Mouse (Mus musculus) limb, embryonic 14.5 days (tissue): ENCODE data around the gene Angptl8. TPM values are rescaled to one million over a fixed set of nuclear protein-coding genes. Genes with fewer than 3 reads are reported as not detected.

Source experiments
- ATAC-seq: fragments of 200-750 bp; cut with Nextera tagmentation; 2 replicates; pipeline ENCODE4 v1.8.0; 2017; ENCODE audit warnings: low read depth, moderate number of reproducible peaks, moderate TSS enrichment; ENCODE audit not compliant: low FRiP score
- DNase-seq: peaks from one replicate; pipeline ENCODE4 v3.0.0-alpha.2; 2015; ENCODE audit warnings: low spot score
- H3K27ac ChIP-seq: fragments of 300-500 bp; sonication (generic); replicated peaks from 2 replicates; pipeline ENCODE4 v1.5.1; 2014; ENCODE audit warnings: low read depth, mild to moderate bottlenecking, low read length, moderate library complexity, mixed read lengths
- H3K27me3 ChIP-seq: fragments of 300-500 bp; sonication (generic); 2 replicates; pipeline ENCODE4 v1.6.1; 2014; ENCODE audit warnings: low read length, mixed read lengths; ENCODE audit not compliant: control insufficient read depth, insufficient read depth
- H3K36me3 ChIP-seq: fragments of 300-500 bp; sonication (generic); 2 replicates; pipeline ENCODE4 v1.6.1; 2014; ENCODE audit warnings: mild to moderate bottlenecking, low read length, moderate library complexity, mixed read lengths; ENCODE audit not compliant: control insufficient read depth, insufficient read depth
- H3K4me1 ChIP-seq: fragments of 300-500 bp; sonication (generic); 2 replicates; pipeline ENCODE4 v1.6.1; 2014; ENCODE audit warnings: antibody characterized with exemption, low read length, mixed read lengths; ENCODE audit not compliant: control insufficient read depth, insufficient read depth
- H3K4me2 ChIP-seq: fragments of 300-500 bp; sonication (generic); replicated peaks from 2 replicates; pipeline ENCODE4 v1.6.1; 2014; ENCODE audit warnings: low read depth, mild to moderate bottlenecking, low read length, moderate library complexity; ENCODE audit not compliant: severe bottlenecking
- H3K4me3 ChIP-seq: fragments of 300-500 bp; sonication (generic); replicated peaks from 2 replicates; pipeline ENCODE4 v1.5.1; 2014; ENCODE audit warnings: low read length
- H3K9ac ChIP-seq: fragments of 300-500 bp; sonication (generic); 2 replicates; pipeline ENCODE4 v1.6.1; 2014; ENCODE audit warnings: mild to moderate bottlenecking, low read depth, low read length, moderate library complexity; ENCODE audit not compliant: severe bottlenecking
- H3K9me3 ChIP-seq: fragments of 300-500 bp; sonication (generic); 2 replicates; pipeline ENCODE4 v1.6.1; 2016; ENCODE audit warnings: low read length; ENCODE audit not compliant: control insufficient read depth
- POLR2A ChIP-seq: fragments of 200-500 bp; IDR thresholded peaks from 2 replicates; pipeline ENCODE4 v1.8.0; 2012; ENCODE audit warnings: inconsistent platforms, mild to moderate bottlenecking, moderate library complexity, borderline replicate concordance; ENCODE audit not compliant: insufficient read depth, insufficient read length; ENCODE audit errors: extremely low read depth
- WGBS: fragments of 180-500 bp; shearing (Covaris S2); extraction: QIAGEN DNeasy Blood & Tissue Kit; methylation state at CpG from one replicate; pipeline ENCODE4 v1.1.7; 2014; 5-methylcytosine and 5-hydroxymethylcytosine counted together
- polyA plus RNA-seq, 2 experiments: library from polyadenylated mRNA; depleted of rRNA in 1 of 2; stranded (reverse) in 1 of 2; unstranded in 1 of 2; fragments of >200 nt; fragmentation: Nextera tagmentation in 1 of 2; extraction: Ambion mirVana in 1 of 2; gene quantifications; 2 replicates each; pipeline versions ENCODE4 v1.2.1 to v1.2.3; 2012 to 2014

Angptl8 gene
- polyA plus RNA-seq, 2 experiments: 0.44 TPM; not detected in 1

DNA sequence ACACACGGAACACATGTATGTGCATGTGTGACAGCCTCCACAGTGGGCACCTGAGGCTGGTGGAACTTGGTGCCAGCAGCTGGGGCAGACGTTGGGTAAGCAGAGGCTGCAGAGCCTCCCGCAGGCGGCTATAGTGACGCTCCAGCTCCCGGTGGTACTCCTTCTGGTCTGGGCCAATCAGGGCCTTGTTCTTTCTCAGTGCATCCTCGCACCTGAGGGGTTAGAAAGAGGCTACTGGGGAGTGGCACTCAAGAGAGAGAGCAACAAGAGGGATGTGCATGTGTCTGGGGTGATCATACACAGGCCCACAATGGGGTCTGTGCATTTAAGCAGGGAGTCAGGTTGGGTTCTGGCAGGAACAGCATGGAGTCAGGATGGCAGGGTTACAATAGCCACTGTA lies 34.2 kb upstream of the Angptl8 start:
- Histone ChIP-seq H3K4me1 (peaks cover 13% of the 10 kb centered on the region), H3K4me3 (no peak overlapping the region), H3K27me3 (no peaks in the 10 kb centered on the region), H3K4me2 (no peak overlapping the region), H3K36me3 (peaks cover 32% of the 10 kb centered on the region), H3K9me3 (no peaks in the 10 kb centered on the region), H3K27ac (no peak overlapping the region), H3K9ac (no peak overlapping the region)
- no peak for DNase-seq
- ATAC-seq: no peak
- 78% methylated on average over 7 of the region's 7 CpGs for WGBS
- TF ChIP-seq POLR2A: no peak

GRCm38 (mm10) chr9:21801591-21801990 lies 33.7 kb upstream of the Angptl8 start:
- no peak for DNase-seq
- H3K4me3 ChIP-seq: no peak overlapping the region
- H3K4me1 ChIP-seq: peaks cover 8% of the 10 kb centered on the region
- no peak overlapping the region for H3K9ac ChIP-seq
- no peak overlapping the region for H3K27ac ChIP-seq
- no peak overlapping the region for H3K4me2 ChIP-seq
- H3K9me3 ChIP-seq: no peaks in the 10 kb centered on the region
- TF ChIP-seq POLR2A: no peak
- peaks cover 32% of the 10 kb centered on the region for H3K36me3 ChIP-seq
- WGBS: 90% methylated on average over 7 of the region's 7 CpGs
- no peak for ATAC-seq
- H3K27me3 ChIP-seq: no peaks in the 10 kb centered on the region

DNA sequence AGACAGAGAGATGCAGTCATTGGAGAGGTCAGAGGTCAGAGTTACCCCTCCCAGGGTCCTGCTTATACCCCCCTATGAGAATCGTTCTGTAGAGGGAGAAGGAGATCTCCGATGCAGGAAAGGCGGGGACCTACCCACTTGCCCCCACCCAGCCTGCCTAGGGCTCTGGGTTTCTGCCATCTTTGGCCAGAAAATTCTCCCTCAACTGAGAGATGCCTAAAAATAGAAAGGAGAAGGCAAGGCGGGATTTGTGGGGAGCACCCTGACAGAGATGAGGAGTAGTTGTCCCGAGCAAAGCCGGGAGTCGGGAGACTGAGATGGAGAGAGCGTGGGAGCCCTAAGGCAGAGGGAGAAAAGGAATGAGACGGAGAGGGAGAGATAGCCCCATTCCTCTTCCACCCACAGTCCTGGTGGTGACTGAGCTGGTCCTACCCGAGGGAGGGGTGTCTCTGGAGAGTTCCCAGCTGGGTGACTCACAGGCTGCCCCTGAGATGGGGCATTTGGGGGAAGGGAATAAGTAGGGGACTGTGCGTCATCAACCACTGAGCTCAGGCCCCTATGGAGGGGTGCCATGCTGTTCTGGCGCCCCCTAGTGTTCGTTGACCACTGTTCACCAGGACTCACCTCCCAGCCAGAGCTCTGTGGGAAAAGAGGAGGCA lies 31.2 kb upstream of the Angptl8 start:
- TF ChIP-seq POLR2A: no peak
- no peak overlapping the region for H3K4me2 ChIP-seq
- peaks cover 32% of the 10 kb centered on the region for H3K36me3 ChIP-seq
- H3K9me3 ChIP-seq: no peaks in the 10 kb centered on the region
- ATAC-seq (peak; percentile 89), DNase-seq (peak; percentile 85)
- WGBS: 46% methylated on average over 13 of the region's 13 CpGs
- H3K4me1 ChIP-seq: no peaks in the 10 kb centered on the region
- no peak overlapping the region for H3K4me3 ChIP-seq
- no peak overlapping the region for H3K9ac ChIP-seq
- H3K27ac ChIP-seq: no peak overlapping the region
- no peaks in the 10 kb centered on the region for H3K27me3 ChIP-seq

DNA sequence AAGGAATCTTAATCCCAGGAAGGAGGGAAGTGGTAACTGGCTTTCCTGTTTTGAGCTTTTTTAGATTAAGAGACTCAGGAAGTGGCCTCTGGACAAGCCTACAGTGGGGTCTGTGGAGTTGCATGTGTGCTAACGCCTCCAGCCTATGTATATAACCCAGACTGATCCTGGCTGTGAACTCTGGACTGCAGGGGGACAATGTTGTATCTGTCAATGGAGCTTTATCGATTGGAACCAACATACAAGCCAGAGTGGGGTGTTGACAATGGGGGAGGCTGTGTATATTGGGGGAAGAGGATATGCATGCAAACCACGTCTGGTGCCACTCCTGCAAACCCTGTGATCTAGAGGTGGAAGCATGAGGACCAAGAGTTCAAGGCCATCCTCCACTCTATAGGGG lies 28.9 kb upstream of the Angptl8 start:
- WGBS: 70% methylated on average over 3 of the region's 3 CpGs
- Histone ChIP-seq H3K36me3 (peaks cover 27% of the 10 kb centered on the region), H3K9ac (no peak overlapping the region), H3K4me3 (no peak overlapping the region), H3K27ac (no peak overlapping the region), H3K4me2 (no peak overlapping the region), H3K4me1 (no peaks in the 10 kb centered on the region), H3K27me3 (no peaks in the 10 kb centered on the region), H3K9me3 (no peaks in the 10 kb centered on the region)
- TF ChIP-seq POLR2A: no peak
- ATAC-seq (no peak), DNase-seq (no peak)

DNA sequence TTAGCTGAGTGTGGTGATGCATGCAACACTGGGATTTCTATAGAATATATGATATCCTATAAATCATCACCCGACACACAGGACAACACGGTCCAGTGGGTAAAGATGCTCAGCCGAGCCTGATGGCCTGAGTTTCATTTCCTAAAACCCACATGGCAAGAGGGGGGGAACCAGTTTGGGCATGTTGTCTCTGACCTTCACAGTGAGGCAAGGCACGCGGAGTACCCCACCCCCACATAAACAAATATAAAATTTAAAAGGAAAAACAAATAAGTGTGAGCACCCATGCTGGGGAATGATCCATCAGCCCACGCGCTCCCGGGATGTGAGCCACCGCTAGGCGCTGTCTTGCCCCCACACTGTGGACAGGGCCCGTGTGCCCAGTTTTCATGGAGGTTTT lies 28.3 kb upstream of the Angptl8 start:
- Histone ChIP-seq H3K27ac (no peak overlapping the region), H3K4me2 (no peak overlapping the region), H3K9ac (no peak overlapping the region), H3K4me3 (no peak overlapping the region), H3K36me3 (peaks cover 27% of the 10 kb centered on the region), H3K27me3 (no peaks in the 10 kb centered on the region), H3K4me1 (no peaks in the 10 kb centered on the region), H3K9me3 (no peaks in the 10 kb centered on the region)
- DNase-seq (no peak), ATAC-seq (no peak)
- 88% methylated on average over 11 of the region's 11 CpGs for WGBS
- TF ChIP-seq POLR2A: no peak
